Mouse (Mus musculus): ENCODE measurements around the gene Vmn2r96. TPM values are rescaled to one million over a fixed set of nuclear protein-coding genes. Genes with fewer than 3 reads are reported as not detected.

Vmn2r96 gene
- polyA plus RNA-seq (2012; ENCODE audit: low replicate concordance): not detected in 2 replicates

DNA sequence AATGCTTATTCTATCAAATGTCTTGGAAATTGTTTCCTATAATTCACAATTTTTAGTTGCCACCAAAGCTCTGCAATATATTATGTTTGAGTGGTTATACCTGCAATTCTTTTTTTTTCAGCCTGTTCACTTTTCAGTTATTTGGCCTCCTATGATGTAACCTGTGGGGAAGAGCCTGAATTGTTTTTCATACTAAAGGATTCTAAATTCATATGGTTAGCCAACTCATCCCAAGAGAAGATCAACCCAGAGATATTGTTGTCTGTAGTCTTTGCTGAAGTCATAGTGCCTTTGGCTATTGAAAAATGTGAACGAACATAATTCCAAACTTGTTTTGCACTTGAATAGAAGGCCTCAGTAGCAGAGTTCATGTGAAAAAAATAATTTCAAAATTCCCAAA, at the start of gene Vmn2r96:
Vmn2r96 (plus strand) TSS at position 301 of the 400 bp plus-strand sequence.

Other genes starting within 250 kb of the Vmn2r96 start
- not detected in 2 replicates for gene Vmn2r95, start 149.1 kb upstream of the Vmn2r96 start, polyA plus RNA-seq (2012; ENCODE audit: low replicate concordance)

All from hematopoietic multipotent progenitor cell, adult 10-12 weeks (in vitro differentiated cells).